In the genomic region with DNA sequence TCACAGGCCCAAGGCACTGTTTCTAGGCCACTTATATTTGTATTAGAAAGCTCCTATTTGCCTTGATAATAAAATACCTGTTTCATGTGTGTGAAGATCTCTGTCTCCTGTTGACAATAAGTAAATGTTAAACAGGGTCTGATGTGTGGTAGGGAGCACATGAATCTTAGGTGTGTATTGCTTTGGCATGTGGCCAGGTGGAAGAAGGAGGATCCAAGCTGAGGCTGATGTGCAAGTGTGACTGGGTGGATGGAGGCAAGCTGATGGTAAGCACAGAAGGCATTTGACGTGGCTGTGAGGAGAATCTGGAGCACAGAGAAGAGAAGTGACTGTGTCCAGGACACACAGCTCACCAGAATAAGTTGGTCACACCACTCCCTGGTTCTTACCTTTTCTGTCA, we compare ENCODE assay signal across 27 mouse cellular contexts.
"Had no signal": no experiment of that assay in that cellular context is flagged by ENCODE, and none has a peak within 500 bp of the region (broad histone marks: within the 10 kb centered on the region; RNA-seq: fewer than 3 reads in every experiment).

No protein-coding gene starts in this region.

- H3K4me1 ChIP-seq: embryonic facial prominence, embryonic 10.5 days; embryonic facial prominence, embryonic 12.5 days; embryonic facial prominence, embryonic 13.5 days; embryonic facial prominence, embryonic 15.5 days; forebrain, embryonic 10.5 days; forebrain, embryonic 12.5 days; forebrain, embryonic 13.5 days; forebrain, embryonic 15.5 days; heart, embryonic 10.5 days had no signal

- H3K27ac ChIP-seq: embryonic facial prominence, embryonic 10.5 days; embryonic facial prominence, embryonic 12.5 days; embryonic facial prominence, embryonic 13.5 days; embryonic facial prominence, embryonic 15.5 days; forebrain, embryonic 10.5 days; forebrain, embryonic 12.5 days; forebrain, embryonic 13.5 days; forebrain, embryonic 15.5 days; gastrocnemius, adult 2 months; heart, adult 2 months; heart, embryonic 10.5 days had no signal

- H3K4me2 ChIP-seq: embryonic facial prominence, embryonic 12.5 days; embryonic facial prominence, embryonic 13.5 days; embryonic facial prominence, embryonic 15.5 days; forebrain, embryonic 12.5 days; forebrain, embryonic 13.5 days; forebrain, embryonic 15.5 days had no signal

- ATAC-seq: forebrain, embryonic 13.5 days; forebrain, embryonic 14.5 days; forebrain, embryonic 15.5 days; forebrain, embryonic 16.5 days; forebrain, postnatal 0 days had no signal

- H3K9me3 ChIP-seq: embryonic facial prominence, embryonic 10.5 days; embryonic facial prominence, embryonic 12.5 days; embryonic facial prominence, embryonic 15.5 days; forebrain, embryonic 10.5 days; forebrain, embryonic 12.5 days; forebrain, embryonic 13.5 days; forebrain, embryonic 15.5 days; heart, embryonic 10.5 days had no signal

- H3K4me3 ChIP-seq: embryonic facial prominence, embryonic 10.5 days; embryonic facial prominence, embryonic 12.5 days; embryonic facial prominence, embryonic 13.5 days; embryonic facial prominence, embryonic 15.5 days; erythroblast, embryonic 14.5 days; forebrain, embryonic 10.5 days; forebrain, embryonic 12.5 days; forebrain, embryonic 13.5 days; forebrain, embryonic 15.5 days; gastrocnemius, adult 2 months; heart, adult 2 months; heart, embryonic 10.5 days had no signal

- H3K9ac ChIP-seq: embryonic facial prominence, embryonic 12.5 days; embryonic facial prominence, embryonic 13.5 days; embryonic facial prominence, embryonic 15.5 days; forebrain, embryonic 12.5 days; forebrain, embryonic 13.5 days; forebrain, embryonic 15.5 days; forebrain, postnatal 0 days had no signal

- DNase-seq: cerebellum, adult 18-20 months; cerebellum, adult 2 months; cerebellum, adult 8-10 months; cerebellum, adult 9-11 months; cerebellum, postnatal 36 days; embryo, embryonic 11 days; forebrain, postnatal 0 days; gastrocnemius, adult 2 months; gastrocnemius, postnatal 10 days; gastrocnemius, postnatal 14 days; gastrocnemius, postnatal 25 days; gastrocnemius, postnatal 36 days; heart, adult 11 months; heart, adult 18-20 months; heart, adult 2 months had no signal

- H3K36me3 ChIP-seq: embryonic facial prominence, embryonic 10.5 days; embryonic facial prominence, embryonic 12.5 days; embryonic facial prominence, embryonic 13.5 days; embryonic facial prominence, embryonic 15.5 days; forebrain, embryonic 10.5 days; forebrain, embryonic 12.5 days; forebrain, embryonic 15.5 days; heart, embryonic 10.5 days had no signal

- H3K27me3 ChIP-seq: embryonic facial prominence, embryonic 12.5 days; embryonic facial prominence, embryonic 13.5 days; embryonic facial prominence, embryonic 15.5 days; forebrain, embryonic 12.5 days; forebrain, embryonic 13.5 days; forebrain, embryonic 15.5 days had no signal
